Mouse (Mus musculus) lung, embryonic 16.5 days (tissue): ENCODE results near the gene Phactr2. TPM values are rescaled to one million over a fixed set of nuclear protein-coding genes. Genes with fewer than 3 reads are reported as not detected.
"Not testable (repeated sequence)": the region's sequence is repeated elsewhere in the genome, so short reads cannot be mapped to it uniquely, and the experiment has no call there.

ENCODE experiments used
- ATAC-seq: fragments of 200-750 bp; cut with Nextera tagmentation; 2 replicates; pipeline ENCODE4 v1.8.0; 2017; ENCODE audit warnings: low read depth, mild to moderate bottlenecking, moderate library complexity
- H3K27ac ChIP-seq: fragments of 300-500 bp; sonication (generic); 2 replicates; pipeline ENCODE4 v1.5.1; 2014; ENCODE audit warnings: mild to moderate bottlenecking, control low read depth, low read length
- H3K27me3 ChIP-seq: fragments of 300-500 bp; sonication (generic); 2 replicates; pipeline ENCODE4 v1.6.1; 2014; ENCODE audit warnings: low read depth, low read length, mixed read lengths; ENCODE audit not compliant: control insufficient read depth, insufficient read depth
- H3K36me3 ChIP-seq: fragments of 300-500 bp; sonication (generic); 2 replicates; pipeline ENCODE4 v1.6.1; 2014; ENCODE audit warnings: low read length; ENCODE audit not compliant: control insufficient read depth, insufficient read depth
- H3K4me1 ChIP-seq: fragments of 300-500 bp; sonication (generic); replicated peaks from 2 replicates; pipeline ENCODE4 v1.6.1; 2014; ENCODE audit warnings: low read length, mixed read lengths; ENCODE audit not compliant: control insufficient read depth, insufficient read depth
- H3K4me2 ChIP-seq: fragments of 300-500 bp; sonication (generic); 2 replicates; pipeline ENCODE4 v1.6.1; 2014; ENCODE audit warnings: low read depth, low read length, control low read depth
- H3K4me3 ChIP-seq: fragments of 300-500 bp; sonication (generic); 2 replicates; pipeline ENCODE4 v1.5.1; 2014; ENCODE audit warnings: mild to moderate bottlenecking, low read length, control low read depth
- H3K9ac ChIP-seq: fragments of 300-500 bp; sonication (generic); 2 replicates; pipeline ENCODE4 v1.6.1; 2014; ENCODE audit warnings: low read length, control low read depth
- H3K9me3 ChIP-seq: fragments of 300-500 bp; sonication (generic); 2 replicates; pipeline ENCODE4 v1.6.1; 2016; ENCODE audit warnings: low read length; ENCODE audit not compliant: control insufficient read depth
- WGBS: fragments of 180-500 bp; shearing (Covaris S2); extraction: QIAGEN DNeasy Blood & Tissue Kit; methylation state at CpG from one replicate; pipeline ENCODE4 v1.1.7; 2014; 5-methylcytosine and 5-hydroxymethylcytosine counted together
- polyA plus RNA-seq: library from polyadenylated mRNA; unstranded; fragments of >200 nt; fragmentation: Nextera tagmentation; extraction: Ambion mirVana; gene quantifications from 2 replicates; pipeline ENCODE4 v1.2.1, GENCODE M21; 2015

Gene Phactr2
- polyA plus RNA-seq, 1 experiment from 2014 or later, result 22.3 TPM

DNA sequence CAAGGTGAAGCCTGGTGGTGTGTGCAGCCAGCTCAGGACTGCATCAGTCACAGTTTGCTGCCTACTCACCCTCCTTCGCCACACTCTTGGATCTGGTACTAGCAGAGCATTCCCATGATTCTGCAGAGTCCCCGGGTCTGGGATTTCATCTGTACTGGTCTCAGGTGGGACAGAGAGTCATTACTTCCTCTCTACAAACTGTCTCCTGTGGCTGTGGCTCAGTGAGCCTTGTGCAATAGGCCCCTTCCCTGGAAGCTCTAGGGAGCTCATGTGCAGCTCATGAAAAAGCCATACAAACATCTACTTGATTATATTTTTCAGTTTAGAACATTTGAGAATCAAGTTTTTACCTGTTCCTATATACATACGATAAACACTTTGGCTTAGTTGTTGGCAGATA is 9.9 kb downstream of the Phactr2 start:
- H3K9me3 ChIP-seq, H3K27me3 ChIP-seq, H3K9ac ChIP-seq, H3K36me3 ChIP-seq, H3K4me2 ChIP-seq, ATAC-seq, H3K4me1 ChIP-seq, H3K27ac ChIP-seq, H3K4me3 ChIP-seq: not testable (repeated sequence)
- WGBS, result 85% methylated on average over 3 of the region's 3 CpGs

DNA sequence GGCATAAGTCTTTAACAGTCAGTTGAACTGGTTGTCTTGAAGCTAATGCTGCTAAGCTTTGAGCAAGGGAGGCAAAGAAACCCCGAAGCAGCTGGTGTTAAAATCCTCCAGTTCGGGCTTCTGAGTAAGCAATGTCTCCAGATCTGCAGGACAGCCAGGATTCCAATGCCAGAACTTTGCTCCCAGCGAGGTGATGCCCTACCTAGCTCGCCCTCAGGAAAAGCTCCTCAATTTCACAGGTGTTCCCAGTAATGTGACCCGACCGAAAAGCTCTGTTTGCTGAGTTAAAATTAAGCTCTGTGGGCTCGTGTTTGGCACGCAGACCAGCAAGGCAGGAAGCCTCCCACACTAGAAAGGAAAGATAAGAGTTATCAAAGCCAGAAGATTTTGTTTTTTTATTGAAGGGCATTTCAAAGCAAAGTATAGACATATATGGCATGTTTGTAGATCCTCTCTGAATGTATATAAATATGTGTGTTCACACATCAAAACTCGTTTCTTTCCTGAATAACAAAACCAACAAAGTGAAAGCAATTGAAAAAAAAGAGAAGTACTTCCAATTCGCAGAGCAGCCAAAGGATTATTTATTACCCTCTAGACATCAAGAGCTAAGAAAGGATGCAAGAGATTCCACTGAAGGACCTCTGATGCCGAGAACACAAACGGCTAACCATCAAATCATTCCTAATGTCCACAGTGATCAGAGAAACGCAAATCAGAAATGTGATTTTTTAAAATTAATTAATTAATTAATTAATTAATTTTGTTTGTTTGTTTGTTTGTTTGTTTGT is 20.8 kb downstream of the Phactr2 start:
- WGBS, result 44% methylated on average over 13 of the region's 13 CpGs
- no peak for ATAC-seq
- peak overlapping the region; percentile 12; the same call in 1 of the 2 replicates for H3K4me3 ChIP-seq
- H3K36me3 ChIP-seq, result no peaks in the 10 kb centered on the region
- peak overlapping the region; percentile 34 for H3K4me2 ChIP-seq
- H3K27me3 ChIP-seq, result no peaks in the 10 kb centered on the region
- H3K4me1 ChIP-seq, result no peaks in the 10 kb centered on the region
- H3K9ac ChIP-seq, result peak overlapping the region; percentile 7; the same call in 1 of the 2 replicates
- no peaks in the 10 kb centered on the region for H3K9me3 ChIP-seq
- H3K27ac ChIP-seq, result peak overlapping the region; percentile 46

DNA sequence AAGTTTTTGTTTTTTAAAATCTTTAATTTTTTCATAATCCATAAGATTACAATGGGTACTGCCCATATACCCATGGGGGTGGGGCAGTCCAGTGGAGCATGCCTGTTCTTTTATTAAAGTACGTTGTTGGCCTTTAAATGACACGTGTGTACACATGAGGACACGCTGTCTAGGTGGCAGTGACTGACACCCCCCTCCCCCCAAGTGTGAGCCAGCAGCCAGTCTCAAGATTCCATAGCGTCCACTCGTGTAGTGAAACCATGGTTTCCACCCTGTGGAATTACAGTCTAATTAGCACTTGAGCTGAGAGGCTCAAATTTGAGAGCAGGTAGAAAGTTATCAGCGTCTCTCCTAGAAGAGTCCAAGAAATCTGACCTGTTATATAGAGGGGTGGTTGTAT is 22.6 kb downstream of the Phactr2 start:
- peak; percentile 65 for ATAC-seq
- H3K4me1 ChIP-seq, result peaks cover 10% of the 10 kb centered on the region
- WGBS, result 54% methylated on average over 6 of the region's 6 CpGs
- H3K9me3 ChIP-seq, result no peaks in the 10 kb centered on the region
- H3K27ac ChIP-seq, result no peak overlapping the region
- no peak overlapping the region for H3K4me2 ChIP-seq
- no peaks in the 10 kb centered on the region for H3K27me3 ChIP-seq
- H3K36me3 ChIP-seq, result no peaks in the 10 kb centered on the region
- H3K9ac ChIP-seq, result no peak overlapping the region
- no peak overlapping the region for H3K4me3 ChIP-seq

- Histone ChIP-seq H3K4me3 (no peak overlapping the region), H3K4me1 (peaks cover 12% of the 10 kb centered on the region), H3K27ac (no peak overlapping the region), H3K4me2 (no peak overlapping the region), H3K9ac (no peak overlapping the region), H3K27me3 (no peaks in the 10 kb centered on the region), H3K36me3 (no peaks in the 10 kb centered on the region), H3K9me3 (no peaks in the 10 kb centered on the region)
- 73% methylated on average over 7 of the region's 7 CpGs for WGBS
- no peak for ATAC-seq
Observed at GRCm38 (mm10) chr10:13448283-13449045, 25.7 kb downstream of the Phactr2 start.

GRCm38 (mm10) chr10:13446791-13447249 is 27.4 kb downstream of the Phactr2 start:
- H3K9ac ChIP-seq, result no peak overlapping the region
- no peaks in the 10 kb centered on the region for H3K9me3 ChIP-seq
- peak; percentile 90 for ATAC-seq
- H3K4me2 ChIP-seq, result no peak overlapping the region
- H3K27me3 ChIP-seq, result no peaks in the 10 kb centered on the region
- H3K4me3 ChIP-seq, result no peak overlapping the region
- peaks cover 12% of the 10 kb centered on the region for H3K4me1 ChIP-seq
- H3K27ac ChIP-seq, result peak overlapping the region; percentile 45; the same call in 1 of the 2 replicates
- no peaks in the 10 kb centered on the region for H3K36me3 ChIP-seq
- WGBS, result 24% methylated on average over 3 of the region's 3 CpGs

GRCm38 (mm10) chr10:13444257-13444656 is 30.0 kb downstream of the Phactr2 start:
- Histone ChIP-seq H3K4me2 (no peak overlapping the region), H3K36me3 (no peaks in the 10 kb centered on the region), H3K27ac (no peak overlapping the region), H3K4me3 (no peak overlapping the region), H3K27me3 (no peaks in the 10 kb centered on the region), H3K9me3 (no peaks in the 10 kb centered on the region), H3K9ac (no peak overlapping the region), H3K4me1 (peaks cover 12% of the 10 kb centered on the region)
- ATAC-seq, result no peak
- 83% methylated on average over 5 of the region's 5 CpGs for WGBS

- Histone ChIP-seq H3K9me3 (no peaks in the 10 kb centered on the region), H3K27me3 (no peaks in the 10 kb centered on the region), H3K4me1 (peaks cover 12% of the 10 kb centered on the region), H3K4me3 (no peak overlapping the region), H3K27ac (no peak overlapping the region), H3K36me3 (no peaks in the 10 kb centered on the region), H3K9ac (no peak overlapping the region), H3K4me2 (no peak overlapping the region)
- no peak for ATAC-seq
- 72% methylated on average over 6 of the region's 6 CpGs for WGBS
Observed at GRCm38 (mm10) chr10:13443647-13444046, 30.6 kb downstream of the Phactr2 start.

- Histone ChIP-seq H3K9ac (no peak overlapping the region), H3K27ac (no peak overlapping the region), H3K36me3 (no peaks in the 10 kb centered on the region), H3K9me3 (no peaks in the 10 kb centered on the region), H3K27me3 (no peaks in the 10 kb centered on the region), H3K4me2 (no peak overlapping the region), H3K4me3 (no peak overlapping the region), H3K4me1 (no peaks in the 10 kb centered on the region)
- no peak for ATAC-seq
- WGBS, result 67% methylated on average over 4 of the region's 4 CpGs
Observed at GRCm38 (mm10) chr10:13440292-13440691, 33.9 kb downstream of the Phactr2 start.

DNA sequence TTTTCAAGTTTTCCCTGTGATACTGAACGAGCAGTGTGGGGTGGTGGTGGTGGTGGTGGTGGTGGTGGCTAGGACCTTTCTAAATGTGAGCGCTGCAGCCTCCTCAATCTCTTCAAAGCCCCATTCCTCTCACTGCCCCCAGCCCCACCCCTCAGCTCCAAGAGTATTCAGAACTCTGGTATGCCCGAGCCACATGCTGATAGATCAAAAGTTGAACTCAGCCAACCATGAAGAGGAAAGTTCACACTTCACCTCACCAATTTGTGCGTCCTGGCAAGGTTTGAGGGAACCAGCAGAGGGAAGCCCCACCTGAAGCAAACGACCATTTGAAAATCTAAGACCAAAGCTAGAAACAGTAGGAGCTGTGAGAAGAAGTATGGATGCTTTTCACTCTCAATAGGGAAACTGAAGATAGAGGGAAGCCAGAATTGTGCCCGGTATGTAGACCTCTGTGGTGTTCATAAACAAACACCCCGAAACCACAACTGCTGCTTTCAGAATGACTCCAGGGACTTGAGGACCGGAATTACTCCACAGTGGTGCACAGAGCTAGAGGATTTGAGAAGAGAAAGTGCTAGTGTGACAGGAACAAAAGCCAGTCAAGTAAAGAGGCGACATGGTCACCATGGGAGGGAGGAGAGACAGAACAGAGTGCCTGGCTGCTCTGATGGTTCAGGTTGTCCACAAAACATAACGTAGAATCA is 35.9 kb downstream of the Phactr2 start:
- Histone ChIP-seq H3K4me3 (no peak overlapping the region), H3K27ac (no peak overlapping the region), H3K9ac (no peak overlapping the region), H3K27me3 (no peaks in the 10 kb centered on the region), H3K4me1 (no peaks in the 10 kb centered on the region), H3K9me3 (no peaks in the 10 kb centered on the region), H3K4me2 (no peak overlapping the region), H3K36me3 (no peaks in the 10 kb centered on the region)
- ATAC-seq, result no peak
- 66% methylated on average over 10 of the region's 10 CpGs for WGBS
